Mouse (Mus musculus) R1 (cell line): ENCODE results near the gene Stx6.

Source experiments
- DNase-seq: peaks from one replicate; pipeline ENCODE4 v3.0.0-alpha.2; 2018; ENCODE audit warnings: low read depth, low spot score

Gene Stx6

DNA sequence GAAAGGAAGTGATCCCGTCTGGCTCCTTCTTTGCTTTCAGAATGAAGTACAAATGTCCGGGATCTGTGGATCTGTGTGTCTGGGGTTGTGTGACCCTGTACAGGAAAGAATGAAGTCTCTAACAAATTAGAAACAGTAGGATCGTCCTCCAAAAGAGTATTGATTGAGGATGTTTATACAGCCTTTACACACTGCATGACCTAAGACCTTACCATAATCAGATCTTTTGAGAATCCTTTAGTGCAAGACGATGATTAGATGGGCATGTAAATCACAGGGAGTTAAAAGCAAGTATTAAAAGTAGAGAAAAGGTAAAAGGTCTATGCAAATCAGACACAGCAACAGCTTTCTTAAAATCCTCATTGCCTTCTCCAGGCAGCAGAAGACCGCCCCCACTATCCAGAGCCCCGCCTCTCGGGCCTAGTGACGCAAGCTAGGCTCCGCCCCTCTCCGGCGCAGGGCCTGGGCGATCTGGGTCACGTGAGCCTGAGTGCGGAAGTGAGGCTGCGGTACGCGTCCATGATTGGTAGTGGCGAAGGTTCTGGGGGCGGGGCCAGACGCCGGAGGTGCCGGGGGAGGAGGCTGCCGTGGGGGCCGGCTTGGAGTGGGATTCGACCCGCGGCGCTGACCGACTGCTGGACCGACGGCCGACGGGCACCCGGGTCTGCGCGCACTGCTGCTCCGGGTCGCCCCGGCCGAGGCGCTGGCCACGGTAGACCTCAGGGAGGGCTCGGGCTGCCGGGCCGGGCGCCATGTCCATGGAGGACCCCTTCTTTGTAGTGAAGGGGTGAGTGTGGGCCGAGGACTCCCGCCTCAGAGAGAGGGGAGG lies at the start of gene Stx6:
TSS of gene Stx6 (plus strand) at position 575 of the 829 bp plus-strand sequence.
- peak; percentile 96 for DNase-seq

DNA sequence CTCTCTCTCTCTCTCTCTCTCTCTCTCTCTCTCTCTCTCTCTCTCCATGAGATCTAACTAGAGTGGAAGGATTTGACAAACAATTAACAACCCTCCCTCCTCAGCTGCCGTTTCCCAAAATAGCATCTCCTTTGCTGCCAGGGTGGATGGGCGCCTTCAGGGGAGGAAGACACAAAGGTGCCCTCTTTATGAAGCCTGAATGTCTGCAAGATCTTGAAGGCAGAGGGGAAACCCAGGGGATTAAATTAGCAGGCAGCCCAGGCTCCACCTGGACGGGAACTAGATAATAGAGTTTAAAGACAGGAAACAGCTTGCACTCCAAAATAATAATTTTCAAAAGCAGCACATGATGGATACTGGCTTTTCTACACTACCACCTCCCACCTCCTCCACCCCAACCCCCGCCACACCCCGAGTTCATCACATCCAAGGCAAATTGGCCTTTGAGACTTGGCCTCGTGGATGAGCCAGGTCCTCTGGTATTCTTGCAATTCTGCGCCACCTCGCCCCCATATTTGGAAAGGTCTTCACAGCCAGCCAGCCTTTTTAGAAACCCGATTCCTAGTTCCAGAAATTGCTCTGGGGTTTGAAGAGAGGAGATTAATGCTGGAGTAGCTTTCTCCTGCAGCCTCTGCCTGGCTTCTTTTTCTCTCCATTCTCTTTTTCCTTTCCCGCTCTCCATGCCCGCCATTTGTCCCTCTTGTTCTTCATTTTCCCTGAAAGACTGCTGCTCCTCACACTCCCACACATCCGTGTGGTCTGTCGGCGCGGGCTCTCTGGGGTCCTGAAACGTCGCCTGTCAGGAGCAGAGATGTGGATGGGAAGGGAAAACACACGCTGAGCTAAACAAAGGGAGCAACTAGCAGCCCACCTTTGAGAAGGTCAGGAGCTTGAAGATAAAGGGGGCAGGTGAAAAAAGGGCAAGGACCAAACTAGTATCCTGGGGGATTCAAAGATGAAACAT lies 48.8 kb upstream of the Stx6 start:
- DNase-seq = no peak

DNA sequence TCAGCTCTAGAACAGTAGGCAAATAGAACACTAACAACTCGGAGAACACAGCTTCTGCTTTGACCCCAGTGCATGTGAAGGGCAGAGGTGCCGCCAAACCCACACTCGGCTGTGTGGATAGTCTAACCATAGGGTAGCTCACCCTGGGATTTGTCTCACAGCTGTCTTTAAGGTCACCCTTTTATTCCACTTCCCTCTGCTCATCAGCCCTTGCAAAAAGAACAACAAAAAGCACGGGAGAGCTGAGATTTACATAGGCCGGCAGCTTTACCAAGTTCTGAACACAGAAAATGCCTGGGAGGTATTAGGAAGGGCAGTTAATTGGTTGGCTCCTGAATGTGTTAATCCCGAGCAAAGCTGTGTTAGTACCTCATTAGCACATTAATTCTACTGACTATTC lies 47.0 kb upstream of the Stx6 start:
- peak; percentile 65 for DNase-seq

DNA sequence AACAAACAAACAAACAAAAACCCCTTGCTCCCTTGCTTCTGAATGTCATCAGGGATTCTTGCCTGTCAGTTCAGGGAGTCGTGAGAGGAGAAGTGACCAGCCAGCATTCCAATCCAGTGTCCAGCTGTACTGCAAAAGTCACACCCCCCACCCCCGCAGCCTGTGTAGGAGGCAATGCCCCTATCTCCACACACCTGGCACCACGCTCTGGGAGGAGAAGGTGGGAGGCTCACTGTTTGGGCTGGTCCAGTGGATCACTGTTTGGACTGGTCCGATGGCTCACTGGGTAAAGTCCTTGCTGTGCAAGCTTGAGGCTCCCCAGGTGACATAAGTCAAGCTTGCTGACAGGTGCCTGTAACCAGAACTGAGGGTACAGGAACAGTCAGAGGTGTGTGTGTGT lies 46.4 kb upstream of the Stx6 start:
- DNase-seq = no peak

DNA sequence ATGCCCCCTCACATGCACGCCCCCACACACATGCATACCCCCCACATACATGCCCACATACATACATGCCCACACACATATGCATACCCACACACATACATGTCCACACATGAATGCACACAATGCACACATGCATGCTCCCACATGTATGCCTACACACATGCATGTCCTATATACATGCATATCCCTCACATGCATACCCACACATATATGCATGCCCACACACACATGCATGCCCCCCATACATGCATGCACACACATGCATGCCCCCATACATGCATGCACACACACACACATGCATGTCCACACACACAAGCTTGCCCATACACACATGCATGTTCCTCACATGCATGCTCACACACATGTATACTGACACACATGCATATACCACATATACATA lies 45.6 kb upstream of the Stx6 start:
- no peak for DNase-seq

DNA sequence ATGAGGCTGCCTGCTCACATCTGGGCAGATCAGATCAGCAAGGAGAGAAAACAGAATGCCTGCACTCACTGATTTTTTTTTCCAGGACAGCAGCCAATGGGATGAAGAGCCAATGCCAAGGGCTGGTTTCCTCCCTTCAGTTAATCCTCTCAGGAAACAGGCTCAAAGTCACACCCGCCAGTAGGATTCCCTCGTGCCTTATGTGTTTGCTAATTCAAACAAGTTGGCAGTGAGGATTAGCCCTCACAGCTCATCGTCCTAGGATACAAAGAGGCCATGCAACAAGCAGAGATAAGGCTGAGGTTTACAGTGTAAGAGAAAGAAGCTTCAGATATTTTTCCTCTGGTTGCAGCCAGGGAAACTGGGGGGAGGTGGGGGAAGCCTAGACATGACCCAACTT lies 44.6 kb upstream of the Stx6 start:
- DNase-seq = no peak

DNA sequence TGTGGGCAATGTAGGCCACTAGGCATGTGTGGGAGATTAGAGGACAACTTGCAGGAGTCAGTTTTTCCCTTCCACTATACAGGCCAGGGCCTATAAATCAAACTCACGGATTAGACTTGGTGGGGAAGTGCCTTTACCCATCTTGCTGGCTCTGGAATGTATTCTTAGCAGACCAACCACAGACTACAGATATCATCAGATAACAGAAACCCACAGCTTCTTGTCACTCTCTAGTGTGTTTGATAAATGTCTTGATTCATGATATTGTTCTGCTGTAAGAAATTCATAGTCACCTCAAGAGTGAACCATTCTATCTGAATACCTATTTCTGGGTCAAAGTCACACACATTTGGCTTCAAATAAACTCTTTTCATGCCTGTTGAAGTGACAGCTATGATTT lies 38.8 kb upstream of the Stx6 start:
- no peak for DNase-seq

DNA sequence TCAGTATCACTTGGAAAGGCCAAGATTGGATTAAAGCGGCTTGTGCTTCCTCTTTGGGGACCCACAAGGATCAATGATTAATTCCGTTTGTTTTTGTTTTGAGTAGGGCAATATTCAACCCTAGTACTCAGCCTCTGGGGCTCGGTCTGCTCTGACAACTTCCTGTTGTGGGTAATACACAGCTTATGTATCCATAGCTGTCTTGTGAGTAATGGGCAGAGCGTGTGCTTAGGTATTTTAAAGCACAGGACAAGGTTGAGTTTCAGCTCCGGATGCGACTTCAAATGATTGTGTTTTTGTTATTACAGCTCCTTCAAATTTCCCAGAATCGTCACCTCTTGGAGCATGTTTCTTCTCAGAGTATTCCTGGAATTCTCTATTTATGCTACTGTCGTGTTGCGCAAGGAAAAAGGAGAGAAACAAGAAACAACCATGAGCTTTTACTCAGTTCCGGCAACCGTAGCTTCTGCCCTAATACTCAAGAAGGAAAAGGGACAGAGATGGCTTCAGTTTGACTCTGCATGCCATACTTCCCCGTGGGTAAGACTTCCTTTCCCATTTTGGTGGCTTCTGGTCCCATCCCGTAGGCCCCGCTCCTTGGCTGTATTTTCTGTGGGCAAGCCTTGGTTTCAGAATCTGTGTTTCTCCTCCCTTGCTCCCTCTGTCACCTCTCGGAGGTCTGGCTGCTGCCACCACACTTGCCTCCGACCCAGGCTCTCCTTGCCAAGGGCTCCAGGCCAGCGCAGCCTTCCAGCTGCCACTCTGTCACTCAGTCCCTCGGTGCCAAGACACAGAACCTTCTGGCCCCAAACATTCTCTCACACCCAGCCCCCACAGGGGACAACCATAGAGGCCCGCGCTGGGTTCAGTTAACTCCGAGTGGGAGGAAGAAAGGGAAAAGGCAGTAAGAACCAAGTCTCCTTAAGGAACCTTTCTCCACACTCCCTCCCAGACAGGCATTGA lies 36.3 kb upstream of the Stx6 start:
- DNase-seq = no peak

DNA sequence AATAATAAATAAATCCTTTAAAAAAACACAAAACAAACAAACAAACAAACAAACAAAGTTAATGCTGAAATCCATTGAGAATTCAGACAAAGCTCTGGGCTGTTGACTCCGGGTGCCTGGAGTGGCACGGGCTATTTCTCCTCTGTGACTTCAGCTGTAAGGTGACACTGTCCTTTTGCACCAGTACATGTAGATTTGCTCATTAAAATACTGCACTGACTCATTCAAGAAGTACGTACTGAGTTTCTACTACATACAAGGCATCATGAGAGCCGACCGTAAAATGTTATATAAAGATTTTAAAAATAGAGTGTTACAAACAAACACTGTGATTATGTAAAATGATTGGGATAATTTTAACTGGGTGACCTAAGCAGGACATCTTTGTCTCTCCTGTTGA lies 34.1 kb upstream of the Stx6 start:
- no peak for DNase-seq

DNA sequence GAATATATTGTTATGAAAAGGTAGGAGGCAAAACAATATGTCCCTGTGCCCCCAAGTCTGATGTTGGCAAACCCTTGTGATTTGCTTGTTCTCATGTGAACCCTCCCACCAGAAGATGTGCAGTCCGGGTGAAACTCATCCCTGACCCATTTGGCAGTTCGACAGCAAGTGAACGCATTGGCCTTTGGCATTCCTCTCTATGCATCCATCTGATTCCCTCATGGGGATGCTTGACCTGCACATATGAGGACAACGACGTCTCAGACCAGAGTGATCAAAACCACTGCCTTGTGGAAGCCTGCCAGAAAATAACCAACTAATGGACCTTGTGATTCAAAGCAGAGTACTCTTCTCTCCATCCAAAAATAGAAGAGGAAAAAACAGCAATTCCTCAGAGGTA lies 31.8 kb upstream of the Stx6 start:
- DNase-seq = no peak

DNA sequence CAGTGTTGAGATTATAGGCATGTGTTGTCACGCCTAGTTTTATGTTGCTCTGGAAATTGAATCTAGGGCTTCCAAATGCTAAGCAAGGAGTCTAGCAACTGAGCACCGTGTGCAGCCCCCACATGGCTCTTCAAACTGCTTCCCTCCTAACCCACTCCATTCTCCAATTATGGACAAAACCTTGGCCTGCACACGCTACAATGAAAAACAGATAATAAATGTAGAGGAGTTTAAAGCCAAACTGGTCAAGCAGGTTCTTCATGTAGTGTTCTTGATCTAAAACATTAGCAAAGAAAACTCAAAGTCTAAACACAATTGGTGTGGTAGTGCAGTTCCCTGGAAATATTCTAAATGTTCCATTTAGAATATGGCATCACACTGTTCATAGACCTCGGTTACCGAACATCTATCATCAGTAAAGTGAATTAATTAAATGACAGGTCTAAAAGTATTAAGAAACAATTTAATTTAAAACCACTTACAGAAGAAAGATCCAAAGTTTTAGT lies 31.0 kb upstream of the Stx6 start:
- no peak for DNase-seq

DNA sequence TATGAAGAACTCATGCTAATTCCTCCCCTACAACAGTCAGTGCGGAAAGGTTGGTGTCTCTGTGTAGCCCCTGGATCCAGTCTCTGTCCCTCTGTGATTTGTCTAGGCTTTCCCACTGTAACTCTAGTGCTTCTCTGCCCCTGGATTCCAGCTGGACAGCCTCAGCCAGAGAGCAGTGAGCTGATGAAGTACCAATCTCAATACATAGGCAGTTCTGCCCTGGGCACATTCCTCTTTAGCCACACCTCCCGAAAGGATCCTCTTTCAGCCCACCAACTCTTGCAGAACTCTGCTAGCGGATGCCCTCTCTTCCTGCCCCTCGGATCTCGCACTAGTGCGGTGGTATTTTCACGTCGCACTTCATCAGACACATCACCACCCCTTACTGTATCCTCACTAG lies 23.6 kb upstream of the Stx6 start:
- DNase-seq = no peak

DNA sequence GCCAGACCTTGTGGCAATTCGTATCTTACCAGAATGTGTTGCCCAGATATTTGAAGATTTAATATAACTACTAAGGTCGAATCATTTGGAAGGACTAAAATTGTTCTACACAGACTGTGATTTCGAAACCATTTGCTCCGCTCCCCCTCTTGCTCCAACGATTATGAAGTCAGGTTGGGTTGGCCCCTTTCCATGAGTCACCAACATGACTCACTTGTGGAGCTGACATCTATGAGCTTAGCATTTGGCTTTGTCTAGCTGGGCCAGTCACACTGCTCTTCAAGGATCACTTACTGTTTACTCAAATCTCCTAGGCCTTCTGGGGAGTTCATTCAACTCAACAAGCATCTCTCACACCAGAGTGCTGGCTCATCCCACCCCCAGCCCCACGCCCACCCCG lies 19.7 kb upstream of the Stx6 start:
- DNase-seq = no peak

DNA sequence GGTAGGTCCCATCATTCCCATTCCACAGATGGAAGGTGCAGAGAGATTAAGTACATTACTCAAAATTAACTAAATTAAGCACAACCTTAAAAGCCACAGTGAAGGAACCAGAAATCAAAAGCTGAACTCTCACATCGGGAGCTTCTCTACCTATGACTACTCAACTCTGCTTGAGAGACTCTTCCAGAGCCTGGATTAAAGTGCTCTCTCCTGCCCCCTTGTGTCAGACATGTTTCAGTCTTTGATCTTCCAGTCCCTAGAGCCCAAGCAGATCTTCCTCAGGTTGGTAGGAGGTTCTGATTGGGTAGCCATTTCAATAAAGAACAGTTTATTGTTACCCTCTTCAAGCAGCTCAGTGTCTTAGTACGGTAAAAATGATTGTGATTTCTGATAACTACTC lies 18.4 kb upstream of the Stx6 start:
- peak; percentile 82 for DNase-seq

DNA sequence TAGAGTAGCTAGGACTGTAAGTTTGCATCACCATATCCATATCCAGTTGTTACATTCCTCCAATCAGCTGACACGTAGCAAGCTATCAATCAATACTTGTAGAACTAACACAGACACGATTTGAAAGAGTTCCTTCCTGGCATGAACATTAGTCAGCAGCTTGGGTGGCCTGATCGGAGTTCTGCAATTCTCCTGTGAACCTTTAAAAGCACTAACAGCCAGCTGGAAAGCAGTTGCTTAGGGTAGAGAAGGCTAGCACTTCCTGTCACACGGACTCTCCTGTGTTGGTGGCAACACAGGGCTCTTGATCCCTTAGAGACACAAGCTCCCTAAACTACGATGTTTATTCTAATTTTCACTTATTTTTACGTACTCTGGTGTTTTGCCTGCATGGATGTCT lies 12.9 kb upstream of the Stx6 start:
- no peak for DNase-seq

DNA sequence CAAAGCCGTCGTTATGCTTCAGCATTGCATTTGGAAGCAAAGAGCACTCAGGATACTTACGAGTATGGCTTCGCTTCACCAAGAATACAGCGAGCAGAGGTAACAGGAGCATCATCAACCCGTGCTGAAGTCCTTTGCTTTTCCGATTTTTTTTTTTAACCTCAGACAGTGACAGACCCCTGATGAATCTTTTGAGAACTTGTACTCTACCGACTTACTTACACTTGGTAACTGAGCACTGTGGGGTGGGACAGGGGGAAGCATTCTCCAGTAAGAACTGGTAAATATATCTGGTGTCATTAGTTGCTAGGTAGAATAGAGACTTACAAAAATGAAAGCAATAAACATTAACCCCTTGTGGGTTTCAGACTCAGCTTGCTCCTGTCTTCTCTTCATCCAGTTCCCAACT lies 11.9 kb upstream of the Stx6 start, which contains the start of gene Mr1:
TSS of gene Mr1 (minus strand) at position 243 of the 409 bp plus-strand sequence.
- DNase-seq = peak; percentile 41

DNA sequence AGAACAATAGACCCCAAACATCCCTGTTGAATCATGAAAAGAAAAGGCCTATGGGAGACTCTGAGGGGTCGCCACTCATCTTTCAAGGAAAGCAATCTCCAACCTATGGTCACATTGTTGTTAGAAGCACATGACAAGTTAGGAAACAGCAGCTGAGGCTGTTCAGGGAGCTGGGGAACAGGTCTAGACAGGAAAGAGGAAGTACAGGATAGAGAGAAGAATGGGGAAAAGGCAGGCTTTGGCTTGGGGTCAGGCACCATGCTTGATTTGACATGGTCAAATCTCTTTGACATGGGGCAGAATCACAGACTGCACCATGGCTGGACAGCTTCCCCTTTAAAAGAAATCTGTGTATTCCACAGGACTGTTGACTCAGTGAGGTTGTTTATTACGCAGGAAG lies 11.3 kb upstream of the Stx6 start:
- no peak for DNase-seq

DNA sequence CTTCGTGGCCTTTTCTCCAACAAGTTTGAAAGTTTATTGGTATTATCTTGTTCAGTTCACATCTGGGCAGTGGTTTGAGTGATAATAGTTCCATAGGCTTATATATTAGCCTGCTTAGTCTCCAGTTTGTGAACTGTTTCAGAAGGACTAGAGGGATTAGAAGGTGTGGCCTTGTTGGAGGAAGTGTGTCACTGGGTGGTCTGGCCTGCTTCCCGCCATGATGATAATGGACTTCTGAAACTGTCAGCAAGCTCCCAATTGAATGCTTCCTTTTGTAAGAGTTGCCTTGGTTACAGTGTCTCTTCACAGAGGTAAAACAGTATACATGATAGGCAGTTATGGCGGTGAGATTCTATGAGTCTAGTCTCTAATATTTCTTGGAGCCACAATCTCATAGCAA lies 9.1 kb upstream of the Stx6 start:
- DNase-seq = peak; percentile 59

DNA sequence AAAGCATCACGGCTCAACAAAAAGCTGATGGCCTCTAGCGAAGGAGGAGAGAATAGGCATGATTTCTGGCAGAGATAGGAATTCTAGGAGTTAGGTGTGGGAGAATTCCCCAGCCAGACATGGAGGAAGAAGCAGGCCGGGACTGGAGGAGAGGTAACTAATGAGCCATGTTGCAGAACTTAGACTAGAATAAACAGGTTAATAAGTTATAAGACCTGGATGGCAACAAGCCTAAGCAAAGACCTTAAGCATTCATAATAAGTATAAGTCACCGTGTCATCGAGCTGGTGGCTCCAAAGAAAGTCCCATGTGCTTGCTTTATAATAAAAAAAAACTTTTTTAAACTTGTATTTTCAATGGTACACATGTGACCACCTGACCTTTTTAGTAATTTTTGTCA lies 7.7 kb upstream of the Stx6 start:
- no peak for DNase-seq

DNA sequence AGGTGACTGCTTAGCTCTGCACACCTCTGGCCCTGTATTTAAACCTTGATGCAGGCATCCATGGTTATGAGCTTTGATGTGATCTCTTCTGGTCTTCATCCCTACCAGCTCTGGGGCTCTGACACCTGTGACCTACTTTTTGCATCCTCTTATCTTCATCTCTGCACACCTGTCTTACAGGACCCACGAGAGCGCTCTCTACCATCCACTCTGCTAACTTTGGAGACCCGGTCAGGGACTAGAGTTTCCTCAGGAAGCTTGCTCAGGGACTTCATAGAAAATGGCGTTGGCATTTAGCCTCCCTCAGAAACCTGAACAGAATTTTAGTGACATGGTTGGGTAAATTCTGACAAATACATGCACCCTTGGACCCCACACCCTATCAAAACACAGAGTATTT lies 4.6 kb upstream of the Stx6 start:
- DNase-seq = no peak

DNA sequence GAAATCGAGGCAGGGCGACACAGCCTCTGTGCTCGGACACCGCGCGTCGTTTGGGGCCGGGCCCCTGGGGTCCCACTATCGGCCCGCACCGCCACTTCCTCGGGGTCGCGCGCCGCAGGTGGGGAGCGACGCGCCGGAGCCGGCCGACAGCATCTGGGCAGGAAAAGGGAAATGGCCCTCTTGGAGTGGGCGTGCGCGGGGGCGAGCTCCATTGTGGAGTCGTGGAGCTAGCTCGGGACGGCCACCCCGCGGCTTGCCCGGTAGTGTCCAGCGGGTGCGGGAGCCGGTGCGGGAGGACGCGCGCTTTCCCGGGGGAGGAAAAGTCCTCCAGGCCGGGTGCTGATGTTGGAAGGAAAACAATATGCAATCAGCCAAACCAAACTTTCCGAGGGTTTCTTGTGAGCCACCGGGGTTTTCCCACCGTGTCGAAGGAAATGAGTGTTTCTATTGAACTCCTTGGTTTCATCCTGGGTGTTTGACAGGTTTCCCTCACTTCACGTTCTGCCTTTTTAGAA lies 512 bp downstream of the Stx6 start:
- peak; percentile 21 for DNase-seq
